7 mouse cellular contexts compared by ENCODE assay signal in genomic region chr5:34951161-34951834, GRCm38 (mm10). TPM values are rescaled to one million over a fixed set of nuclear protein-coding genes. Genes with fewer than 3 reads are reported as not detected.
DNase-seq lines count a peak whose midpoint lies in the region; ATAC-seq and TF ChIP-seq lines count a peak whose summit lies in the region.

No protein-coding gene starts in this region.

- no peak overlapping the region for H3K27ac ChIP-seq in kidney, adult 2 months (ENCODE audit: insufficient read depth, low read depth, low read length)
- H3K27ac ChIP-seq in midbrain, embryonic 14.5 days (replicated peaks; ENCODE audit: low read depth, low read length) = 0 out of 2 replicates have a peak overlapping the region, but pooled peaks have one; percentile 93

- H3K9me3 ChIP-seq in megakaryocyte, embryonic 14.5 days = no peaks in the 10 kb centered on the region
- H3K9me3 ChIP-seq in midbrain, embryonic 14.5 days (ENCODE audit: control insufficient read depth, low read length) = no peaks in the 10 kb centered on the region

- peak overlapping the region; percentile 14 for H3K4me3 ChIP-seq in megakaryocyte, embryonic 14.5 days (replicated peaks)
- no peak overlapping the region for H3K4me3 ChIP-seq in kidney, adult 2 months (ENCODE audit: insufficient read depth, low read depth, low read length)
- H3K4me3 ChIP-seq in midbrain, embryonic 14.5 days (replicated peaks; ENCODE audit: low read depth, low read length) = 0 out of 2 replicates have a peak overlapping the region, but pooled peaks have one; percentile 91

- DNase-seq in gastrocnemius, postnatal 25 days = peak; percentile 37
- DNase-seq in kidney, adult 2 months = peak; percentile 58
- DNase-seq in midbrain, embryonic 14.5 days = peak; percentile 49
- no peak for DNase-seq in embryo, embryonic 10 days (ENCODE audit: low spot score)
- no peak for DNase-seq in MN1 (ENCODE audit: low spot score)

- H3K36me3 ChIP-seq in megakaryocyte, embryonic 14.5 days (replicated peaks; ENCODE audit: low read length) = peaks cover 40% of the 10 kb centered on the region
- no peaks in the 10 kb centered on the region for H3K36me3 ChIP-seq in kidney, adult 2 months (ENCODE audit: control insufficient read depth, insufficient read depth, low read length)
- H3K36me3 ChIP-seq in midbrain, embryonic 14.5 days (ENCODE audit: control insufficient read depth, insufficient read depth, low read length) = no peaks in the 10 kb centered on the region

- TF ChIP-seq CTCF in kidney, adult 2 months (conservative IDR thresholded peaks at IDR 0.05; ENCODE audit: insufficient read depth, insufficient read length, low read depth, low read length) = no peak

- no peak overlapping the region; the same call in 1 of the 2 replicates for H3K9ac ChIP-seq in midbrain, embryonic 14.5 days (replicated peaks; ENCODE audit: low read length)

- no peak for TF ChIP-seq POLR2A in kidney, adult 2 months (IDR thresholded peaks at IDR 0.05; ENCODE audit: low read depth, low read length)

- ATAC-seq in megakaryocyte, adult 5-6 weeks (ENCODE audit: poor library complexity, severe bottlenecking) = no peak
- no peak for ATAC-seq in midbrain, embryonic 14.5 days (ENCODE audit: low FRiP score, low TSS enrichment)

- H3K27me3 ChIP-seq in megakaryocyte, embryonic 14.5 days (replicated peaks) = no peaks in the 10 kb centered on the region
- H3K27me3 ChIP-seq in kidney, adult 2 months (replicated peaks; ENCODE audit: control insufficient read depth, insufficient read depth, low read length) = no peaks in the 10 kb centered on the region
- H3K27me3 ChIP-seq in midbrain, embryonic 14.5 days (ENCODE audit: control insufficient read depth, insufficient read depth, low read length) = no peaks in the 10 kb centered on the region

- peak overlapping the region; percentile 84 for H3K4me2 ChIP-seq in midbrain, embryonic 14.5 days (ENCODE audit: low read length)

- peaks cover 85% of the 10 kb centered on the region for H3K4me1 ChIP-seq in megakaryocyte, embryonic 14.5 days
- peaks cover 9% of the 10 kb centered on the region; the same call in 1 of the 2 replicates for H3K4me1 ChIP-seq in kidney, adult 2 months (ENCODE audit: control insufficient read depth, insufficient read depth, low read length)
- H3K4me1 ChIP-seq in midbrain, embryonic 14.5 days (ENCODE audit: control insufficient read depth, insufficient read depth, low read length) = peaks cover 44% of the 10 kb centered on the region

- 79% methylated on average over 8 of the region's 8 CpGs for WGBS in kidney, adult 2 months
- 88% methylated on average over 8 of the region's 8 CpGs for WGBS in midbrain, embryonic 14.5 days

RNA-seq across cellular contexts. Expression of gene Rgs12, which starts 2.1 kb away (rescaled TPM):
- polyA plus RNA-seq in megakaryocyte, embryonic 14.5 days (2012; ENCODE audit: insufficient read depth, low replicate concordance) = 37.1 and 38.7 TPM in 2 replicates
- total RNA-seq in megakaryocyte, adult 5-6 weeks (2015) = 5.7 and 8.5 TPM in 2 replicates
- 6.2 and 7.1 TPM in 2 replicates for total RNA-seq in megakaryocyte, adult 5-6 weeks (2017)
- total RNA-seq in gastrocnemius, postnatal 25 days (2021) = 1 to 10 TPM; 3.1 to 3.5 TPM
- polyA plus RNA-seq in kidney, adult 2 months (2012; rRNA removed) = 14.1 and 20.7 TPM in 2 replicates
- polyA plus RNA-seq in midbrain, embryonic 14.5 days (2014; fragmentation: Nextera tagmentation; extraction: Ambion mirVana) = 42.7 and 44.3 TPM in 2 replicates

RNA-seq across cellular contexts. Expression of gene Msantd1, which starts 43.5 kb away (rescaled TPM):
- 15.3 and 26.3 TPM in 2 replicates for polyA plus RNA-seq in megakaryocyte, embryonic 14.5 days (2012; ENCODE audit: insufficient read depth, low replicate concordance)
- total RNA-seq in megakaryocyte, adult 5-6 weeks (2015) = 0.80 and 1.2 TPM in 2 replicates
- total RNA-seq in megakaryocyte, adult 5-6 weeks (2017) = 0.44 TPM in 1 of 2 replicates, not detected in the other
- under 1 TPM; 0.13 to 0.36 TPM for total RNA-seq in gastrocnemius, postnatal 25 days (2021)
- 1.1 and 1.8 TPM in 2 replicates for polyA plus RNA-seq in kidney, adult 2 months (2012; rRNA removed)
- polyA plus RNA-seq in midbrain, embryonic 14.5 days (2014; fragmentation: Nextera tagmentation; extraction: Ambion mirVana) = 3.1 and 4.8 TPM in 2 replicates

Comparison
In these comparisons a context has a peak if more than half of its experiments do, and no peak if none do; other contexts are left out.
1. DNase-seq: peak in gastrocnemius, postnatal 25 days (single experiment), kidney, adult 2 months (single experiment) and midbrain, embryonic 14.5 days (single experiment); none in embryo, embryonic 10 days (single experiment) and MN1 (single experiment).